Mouse (Mus musculus): ENCODE data around the gene Ccdc13. TPM values are rescaled to one million over a fixed set of nuclear protein-coding genes. Genes with fewer than 3 reads are reported as not detected.

The Ccdc13 gene
- total RNA-seq (2021): 1 to 10 TPM; 8.9 to 9.7 TPM

GRCm38 (mm10) chr9:121838829-121839621 is at the start of gene Ccdc13:
Gene Ccdc13 (minus strand): TSS chr9:121839461.
- DNase-seq (ENCODE audit: extremely low spot score in 1 of 2, low spot score in 1 of 2): peak; percentile 75 to 85

GRCm38 (mm10) chr9:121882015-121882457 is 42.8 kb upstream of the Ccdc13 start:
- DNase-seq (ENCODE audit: extremely low spot score in 1 of 2, low spot score in 1 of 2): no peak

GRCm38 (mm10) chr9:121881301-121881700 is 42.0 kb upstream of the Ccdc13 start:
- DNase-seq (ENCODE audit: extremely low spot score in 1 of 2, low spot score in 1 of 2): peak in 1 of 2 experiments; percentile 31

- DNase-seq (ENCODE audit: extremely low spot score in 1 of 2, low spot score in 1 of 2): peak; percentile 43 to 82
Measured at GRCm38 (mm10) chr9:121880840-121881239, 41.6 kb upstream of the Ccdc13 start.

- DNase-seq (ENCODE audit: extremely low spot score in 1 of 2, low spot score in 1 of 2): peak; percentile 32 to 66
Measured at GRCm38 (mm10) chr9:121877052-121877740, 37.9 kb upstream of the Ccdc13 start.

GRCm38 (mm10) chr9:121873578-121873977 is 34.3 kb upstream of the Ccdc13 start:
- no peak for DNase-seq (ENCODE audit: extremely low spot score in 1 of 2, low spot score in 1 of 2)

GRCm38 (mm10) chr9:121872062-121872683 is 32.9 kb upstream of the Ccdc13 start:
- no peak for DNase-seq (ENCODE audit: extremely low spot score in 1 of 2, low spot score in 1 of 2)

- no peak for DNase-seq (ENCODE audit: extremely low spot score in 1 of 2, low spot score in 1 of 2)
Measured at GRCm38 (mm10) chr9:121869973-121870515, 30.8 kb upstream of the Ccdc13 start.

GRCm38 (mm10) chr9:121869432-121869831 is 30.2 kb upstream of the Ccdc13 start:
- no peak for DNase-seq (ENCODE audit: extremely low spot score in 1 of 2, low spot score in 1 of 2)

GRCm38 (mm10) chr9:121868236-121868635 is 29.0 kb upstream of the Ccdc13 start:
- DNase-seq (ENCODE audit: extremely low spot score in 1 of 2, low spot score in 1 of 2): no peak

- DNase-seq (ENCODE audit: extremely low spot score in 1 of 2, low spot score in 1 of 2): no peak
Measured at GRCm38 (mm10) chr9:121867632-121868031, 28.4 kb upstream of the Ccdc13 start.

- no peak for DNase-seq (ENCODE audit: extremely low spot score in 1 of 2, low spot score in 1 of 2)
Measured at GRCm38 (mm10) chr9:121865425-121866008, 26.3 kb upstream of the Ccdc13 start.

- no peak for DNase-seq (ENCODE audit: extremely low spot score in 1 of 2, low spot score in 1 of 2)
Measured at GRCm38 (mm10) chr9:121864837-121865236, 25.6 kb upstream of the Ccdc13 start.

GRCm38 (mm10) chr9:121860921-121861320 is 21.7 kb upstream of the Ccdc13 start:
- no peak for DNase-seq (ENCODE audit: extremely low spot score in 1 of 2, low spot score in 1 of 2)

GRCm38 (mm10) chr9:121859345-121859744 is 20.1 kb upstream of the Ccdc13 start:
- DNase-seq (ENCODE audit: extremely low spot score in 1 of 2, low spot score in 1 of 2): no peak

GRCm38 (mm10) chr9:121858153-121858488 is 18.9 kb upstream of the Ccdc13 start, which contains the start of gene Higd1a:
Gene Higd1a (minus strand): TSS chr9:121858362.
- no peak for DNase-seq (ENCODE audit: extremely low spot score in 1 of 2, low spot score in 1 of 2)

GRCm38 (mm10) chr9:121857474-121858152 is 18.4 kb upstream of the Ccdc13 start:
- peak; percentile 93 to 97 for DNase-seq (ENCODE audit: extremely low spot score in 1 of 2, low spot score in 1 of 2)

GRCm38 (mm10) chr9:121856649-121857416 is 17.6 kb upstream of the Ccdc13 start:
- DNase-seq (ENCODE audit: extremely low spot score in 1 of 2, low spot score in 1 of 2): no peak

- DNase-seq (ENCODE audit: extremely low spot score in 1 of 2, low spot score in 1 of 2): no peak
Measured at GRCm38 (mm10) chr9:121854246-121854645, 15.0 kb upstream of the Ccdc13 start.

Data from layer of hippocampus, postnatal 25 days (tissue).